Mouse (Mus musculus): ENCODE data around the gene Krtcap2. TPM values are rescaled to one million over a fixed set of nuclear protein-coding genes. Genes with fewer than 3 reads are reported as not detected.

Gene Krtcap2
- 100 to 1,000 TPM; 225 to 294 TPM for polyA plus RNA-seq (2017; shearing (Covaris generic))

DNA sequence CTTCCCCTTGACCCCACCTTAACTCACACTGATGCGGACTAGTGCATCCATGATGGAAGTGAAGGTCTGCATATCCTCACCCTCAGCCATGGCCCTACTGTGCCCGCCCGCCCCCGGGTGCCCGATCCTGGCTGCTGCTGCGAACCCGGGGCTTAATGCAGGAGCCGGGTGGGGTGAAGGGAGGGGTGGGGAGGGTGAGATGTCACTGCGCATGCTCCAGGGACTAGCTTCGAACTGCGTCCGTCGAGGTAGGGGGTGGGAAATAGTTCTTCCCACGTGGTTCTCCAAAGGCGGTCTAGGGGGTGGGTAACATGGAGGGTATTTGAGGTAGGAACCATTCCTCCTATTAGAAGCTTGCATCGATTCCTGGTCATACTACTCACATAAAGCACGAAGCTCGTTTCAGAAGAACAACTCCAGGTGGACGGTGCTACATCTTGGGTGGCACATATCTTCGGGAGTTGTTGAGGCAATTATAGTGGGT is at the start of gene Krtcap2:
TSS of gene Krtcap2 (plus strand) at position 279 of the 484 bp plus-strand sequence.

DNA sequence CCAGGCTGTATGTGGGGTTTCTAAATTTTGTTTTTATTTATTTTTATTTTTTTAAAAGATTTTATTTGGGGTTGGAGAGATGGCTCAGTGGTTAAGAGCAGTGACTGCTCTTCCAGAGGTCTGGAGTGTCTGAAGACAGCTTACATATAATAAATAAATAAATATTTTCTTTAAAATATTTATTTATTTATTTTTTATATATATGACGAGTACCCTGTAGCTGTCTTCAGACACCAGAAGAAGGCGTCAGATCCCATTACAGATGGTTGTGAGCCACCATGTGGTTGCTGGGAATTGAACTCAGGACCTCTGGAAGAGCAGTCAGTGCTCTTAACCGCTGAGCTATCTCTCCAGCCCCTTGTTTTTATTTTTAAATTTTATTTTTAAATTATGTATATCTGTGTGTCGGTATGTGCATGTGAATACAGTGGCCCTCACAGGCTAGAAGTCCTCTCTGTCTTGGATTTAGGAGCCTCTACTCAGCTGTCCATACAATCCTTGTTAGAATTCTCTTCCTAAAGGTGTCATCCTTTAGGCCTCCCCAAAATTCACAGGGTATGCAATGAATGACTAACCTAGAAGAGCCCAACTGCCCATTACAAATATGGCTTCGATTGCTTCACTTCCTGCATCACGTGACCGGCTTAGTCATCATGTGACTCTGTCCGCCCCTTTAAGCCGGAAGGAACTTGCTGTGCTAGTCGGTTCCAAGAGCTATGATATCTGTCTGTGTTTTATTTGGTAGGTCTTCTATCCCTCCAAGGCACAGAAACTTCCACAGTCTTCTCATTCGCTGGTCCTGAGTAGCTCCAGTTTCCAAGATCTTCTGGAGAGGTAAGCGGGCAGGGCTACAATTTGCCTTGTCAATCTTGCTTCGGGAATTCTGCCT is 43.3 kb upstream of the Krtcap2 start, which contains the start of gene Gba:
TSS of gene Gba (plus strand) at position 676 of the 889 bp plus-strand sequence.

GRCm38 (mm10) chr3:89214681-89215411 is 30.9 kb upstream of the Krtcap2 start, which contains the start of gene Thbs3:
TSS of gene Thbs3 (plus strand) at chr3:89215180.

GRCm38 (mm10) chr3:89226900-89227299 is 18.9 kb upstream of the Krtcap2 start, which contains the start of gene Mtx1:
TSS of gene Mtx1 (minus strand) at chr3:89227088.

DNA sequence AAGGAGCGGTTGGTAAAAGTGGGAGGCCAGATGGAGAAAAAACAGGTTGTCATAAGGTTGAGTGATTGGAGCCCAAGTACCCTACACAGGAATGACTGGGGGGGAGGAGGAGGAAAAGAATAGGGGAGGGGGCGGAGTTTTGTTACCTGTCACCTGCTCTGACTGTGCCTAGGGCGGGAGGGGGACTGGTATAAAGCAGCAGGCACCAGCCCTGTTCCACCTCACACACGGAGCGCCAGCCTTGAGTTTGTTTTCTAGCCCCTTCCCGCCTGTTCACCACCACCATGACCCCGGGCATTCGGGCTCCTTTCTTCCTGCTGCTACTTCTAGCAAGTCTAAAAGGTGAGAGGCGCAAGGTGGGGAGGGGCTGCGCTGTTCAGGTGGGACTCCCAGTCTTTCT is 16.9 kb upstream of the Krtcap2 start, which contains the start of gene Muc1:
TSS of gene Muc1 (plus strand) at position 222 of the 400 bp plus-strand sequence.

GRCm38 (mm10) chr3:89246261-89247100 is 715 bp downstream of the Krtcap2 start, which contains the start of gene Trim46:
TSS of gene Trim46 (minus strand) at chr3:89246309.

DNA sequence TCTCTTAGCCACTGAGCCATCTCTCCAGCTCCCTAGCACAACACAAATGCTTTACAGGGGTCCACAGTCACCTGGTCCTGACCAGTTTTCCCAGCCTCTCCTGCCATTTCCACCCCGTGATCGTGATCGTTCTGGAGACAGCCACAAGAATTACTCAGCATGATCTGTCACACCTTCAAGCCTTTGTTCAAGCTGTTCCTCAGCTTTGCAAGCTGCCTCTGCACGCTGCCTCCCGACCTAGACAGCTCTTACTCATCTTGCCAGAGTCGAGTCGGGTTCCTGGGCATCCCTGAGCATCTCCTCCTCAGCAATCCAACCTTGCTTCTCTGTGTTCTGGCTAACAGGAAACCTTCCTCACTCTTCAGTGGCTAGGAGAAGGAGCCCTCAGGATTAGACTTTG is 13.3 kb downstream of the Krtcap2 start, which contains the start of gene Dpm3:
TSS of gene Dpm3 (plus strand) at position 283 of the 400 bp plus-strand sequence.

GRCm38 (mm10) chr3:89270051-89270755 is 24.4 kb downstream of the Krtcap2 start, which contains the start of gene Slc50a1:
TSS of gene Slc50a1 (minus strand) at chr3:89270570.

GRCm38 (mm10) chr3:89280606-89281511 is 35.1 kb downstream of the Krtcap2 start, which contains the start of gene Efna1:
TSS of gene Efna1 (minus strand) at chr3:89281142.

Other genes starting within 250 kb of the Krtcap2 start
- gene Rusc1, start 152.7 kb upstream of the Krtcap2 start, polyA plus RNA-seq (2017; shearing (Covaris generic)), result 10 to 100 TPM; 35.1 to 42.7 TPM
- not detected for gene Gm43738, start 144.9 kb upstream of the Krtcap2 start, polyA plus RNA-seq (2017; shearing (Covaris generic))
- 10 to 100 TPM; 61.8 to 62.2 TPM for gene Fdps, start 144.0 kb upstream of the Krtcap2 start, polyA plus RNA-seq (2017; shearing (Covaris generic))
- gene Pklr, start 109.8 kb upstream of the Krtcap2 start, polyA plus RNA-seq (2017; shearing (Covaris generic)), result not detected
- 1 to 10 TPM in 1 of 2 experiments, under 1 TPM in 1; 0.21 to 1.6 TPM for gene Hcn3, start 85.8 kb upstream of the Krtcap2 start, polyA plus RNA-seq (2017; shearing (Covaris generic))
- gene Clk2, start 81.2 kb upstream of the Krtcap2 start, polyA plus RNA-seq (2017; shearing (Covaris generic)), result 10 to 100 TPM; 88.4 to 94.5 TPM
- 100 to 1,000 TPM; 255 to 261 TPM for gene Scamp3, start 68.5 kb upstream of the Krtcap2 start, polyA plus RNA-seq (2017; shearing (Covaris generic))
- gene Fam189b, start 62.8 kb upstream of the Krtcap2 start, polyA plus RNA-seq (2017; shearing (Covaris generic)), result 100 to 1,000 TPM; 134 to 154 TPM
- 100 to 1,000 TPM; 105 to 146 TPM for gene Gba, start 43.0 kb upstream of the Krtcap2 start, polyA plus RNA-seq (2017; shearing (Covaris generic))
- 1 to 10 TPM in 1 of 2 experiments, under 1 TPM in 1; 0.90 to 4.0 TPM for gene Thbs3, start 30.8 kb upstream of the Krtcap2 start, polyA plus RNA-seq (2017; shearing (Covaris generic))
- 100 to 1,000 TPM in 1 of 2 experiments, 10 to 100 TPM in 1; 89.5 to 127 TPM for gene Mtx1, start 18.9 kb upstream of the Krtcap2 start, polyA plus RNA-seq (2017; shearing (Covaris generic))
- 1 to 10 TPM; 1.0 to 7.1 TPM for gene Muc1, start 16.9 kb upstream of the Krtcap2 start, polyA plus RNA-seq (2017; shearing (Covaris generic))
- 1 to 10 TPM; 1.6 to 4.9 TPM for gene Trim46, start 343 bp downstream of the Krtcap2 start, polyA plus RNA-seq (2017; shearing (Covaris generic))
- gene Dpm3, start 13.4 kb downstream of the Krtcap2 start, polyA plus RNA-seq (2017; shearing (Covaris generic)), result 100 to 1,000 TPM in 1 of 2 experiments, 10 to 100 TPM in 1; 81.3 to 120 TPM
- 100 to 1,000 TPM; 210 to 250 TPM for gene Slc50a1, start 24.6 kb downstream of the Krtcap2 start, polyA plus RNA-seq (2017; shearing (Covaris generic))
- gene Efna1, start 35.2 kb downstream of the Krtcap2 start, polyA plus RNA-seq (2017; shearing (Covaris generic)), result not detected
- under 1 TPM in 1 of 2 experiments, not detected in 1; 0.15 TPM for gene Efna3, start 77.0 kb downstream of the Krtcap2 start, polyA plus RNA-seq (2017; shearing (Covaris generic))
- 1 to 10 TPM in 1 of 2 experiments, under 1 TPM in 1; 0.79 to 1.4 TPM for gene Efna4, start 92.1 kb downstream of the Krtcap2 start, polyA plus RNA-seq (2017; shearing (Covaris generic))
- gene Adam15, start 104.0 kb downstream of the Krtcap2 start, polyA plus RNA-seq (2017; shearing (Covaris generic)), result 10 to 100 TPM; 10.1 to 23.0 TPM
- gene Dcst2, start 116.0 kb downstream of the Krtcap2 start, polyA plus RNA-seq (2017; shearing (Covaris generic)), result under 1 TPM; 0.13 to 0.32 TPM
- gene Dcst1, start 119.3 kb downstream of the Krtcap2 start, polyA plus RNA-seq (2017; shearing (Covaris generic)), result under 1 TPM in 1 of 2 experiments, not detected in 1; 0.47 TPM
- 10 to 100 TPM; 34.1 to 67.8 TPM for gene Zbtb7b, start 148.8 kb downstream of the Krtcap2 start, polyA plus RNA-seq (2017; shearing (Covaris generic))
- under 1 TPM; 0.37 to 0.44 TPM for gene Lenep, start 156.8 kb downstream of the Krtcap2 start, polyA plus RNA-seq (2017; shearing (Covaris generic))
- gene Flad1, start 165.9 kb downstream of the Krtcap2 start, polyA plus RNA-seq (2017; shearing (Covaris generic)), result 10 to 100 TPM; 47.1 to 56.8 TPM
- gene Cks1b, start 172.4 kb downstream of the Krtcap2 start, polyA plus RNA-seq (2017; shearing (Covaris generic)), result 10 to 100 TPM; 48.3 to 73.9 TPM
- gene Shc1, start 172.5 kb downstream of the Krtcap2 start, polyA plus RNA-seq (2017; shearing (Covaris generic)), result 10 to 100 TPM; 64.1 to 73.7 TPM
- gene Pygo2, start 184.2 kb downstream of the Krtcap2 start, polyA plus RNA-seq (2017; shearing (Covaris generic)), result 10 to 100 TPM; 51.9 to 61.8 TPM
- 100 to 1,000 TPM in 1 of 2 experiments, 10 to 100 TPM in 1; 66.6 to 119 TPM for gene Pbxip1, start 190.7 kb downstream of the Krtcap2 start, polyA plus RNA-seq (2017; shearing (Covaris generic))
- gene Pmvk, start 208.6 kb downstream of the Krtcap2 start, polyA plus RNA-seq (2017; shearing (Covaris generic)), result 10 to 100 TPM; 22.2 to 23.7 TPM